Mouse (Mus musculus): Measurements from ENCODE around the gene Plxna2. TPM values are rescaled to one million over a fixed set of nuclear protein-coding genes. Genes with fewer than 3 reads are reported as not detected.

The Plxna2 gene
- total RNA-seq, 2 experiments from 2014 or later = 95.0 to 97.9 TPM

DNA sequence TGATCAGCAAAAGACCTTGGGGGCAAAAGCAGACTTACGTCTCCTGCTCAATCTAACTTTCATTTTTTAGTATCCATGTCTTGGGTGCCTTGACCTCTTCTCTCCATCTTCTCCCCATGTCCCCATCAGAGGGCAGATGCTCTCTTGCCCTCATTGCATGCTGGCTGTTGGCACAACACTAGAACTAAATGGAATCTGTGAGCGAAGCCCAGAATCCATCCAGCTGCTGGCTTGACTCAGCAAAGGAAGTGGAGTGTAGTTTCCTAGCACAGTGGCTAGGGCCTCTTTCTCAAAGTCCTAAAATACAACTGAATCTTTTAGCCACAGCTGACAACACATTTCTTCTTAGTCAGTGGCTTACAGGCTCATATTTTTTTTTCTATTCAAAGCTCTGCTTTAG is 138.4 kb downstream of the Plxna2 start:
- H3K27ac ChIP-seq = no peak overlapping the region
- no peak for DNase-seq (ENCODE audit: extremely low spot score in 1 of 2, low spot score in 2 of 2)
- H3K4me3 ChIP-seq = no peak overlapping the region
- intact Hi-C loops (cut with DNase I) = no loop called here
- no peak for TF ChIP-seq CTCF (IDR thresholded peaks at IDR 0.05)

DNA sequence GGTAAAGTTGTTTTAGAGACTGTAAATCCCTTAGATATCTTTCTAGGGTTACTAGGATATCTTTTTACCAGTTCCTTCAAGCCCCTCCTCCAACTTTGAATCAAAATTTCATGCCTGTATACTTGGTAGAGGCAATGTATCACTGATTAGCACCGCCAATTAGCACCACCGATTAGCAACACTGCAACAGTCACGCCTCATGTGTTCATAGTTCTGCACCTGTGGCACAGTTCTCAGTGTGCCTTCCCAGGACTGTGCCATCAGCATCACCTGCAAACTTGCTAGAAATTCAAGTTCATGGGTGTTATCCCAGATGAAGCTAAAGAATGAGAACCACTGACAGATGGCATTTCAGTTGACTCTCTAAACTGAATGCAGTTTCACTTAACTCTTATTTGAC is 138.8 kb downstream of the Plxna2 start:
- intact Hi-C loops (cut with DNase I) = no loop called here
- Histone ChIP-seq H3K27ac (no peak overlapping the region), H3K4me3 (no peak overlapping the region)
- no peak for TF ChIP-seq CTCF (IDR thresholded peaks at IDR 0.05)
- DNase-seq (ENCODE audit: extremely low spot score in 1 of 2, low spot score in 2 of 2) = no peak

DNA sequence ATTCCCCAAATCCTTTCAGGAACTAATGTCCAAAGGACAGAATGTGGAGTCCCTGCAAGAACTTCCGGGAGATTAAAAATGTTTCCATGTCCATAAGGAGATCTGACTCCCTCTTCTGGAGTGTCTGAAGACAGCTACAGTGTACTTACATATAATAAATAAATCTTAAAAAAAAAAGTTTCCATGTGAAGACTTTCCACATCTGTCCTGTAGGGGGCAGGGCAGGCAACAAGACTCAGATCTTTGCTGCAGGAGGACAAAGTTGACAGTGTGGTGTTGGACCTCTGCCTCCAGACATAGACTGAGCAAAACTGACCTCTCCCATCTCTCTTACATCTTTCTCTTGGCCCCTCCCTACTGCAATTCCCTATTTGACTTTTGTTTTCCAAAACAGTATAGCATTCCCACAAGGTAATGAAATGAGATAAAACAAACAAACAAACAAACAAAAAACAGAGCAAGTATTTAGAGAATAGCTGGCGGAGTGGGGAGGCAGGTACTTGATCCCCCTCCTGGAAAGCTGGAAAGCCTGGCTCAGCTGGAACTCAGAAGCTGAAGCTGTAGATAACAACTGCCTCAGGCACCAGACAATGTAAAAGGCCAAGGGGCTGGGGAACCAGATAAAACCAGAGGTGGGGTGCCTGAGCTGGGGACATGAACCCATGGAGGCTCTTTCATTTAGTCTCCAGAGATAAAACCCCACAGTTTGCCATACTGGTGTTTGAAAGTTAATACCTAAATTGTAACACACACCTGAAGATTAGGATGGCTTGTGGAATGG is 143.6 kb downstream of the Plxna2 start:
- H3K4me3 ChIP-seq = no peak overlapping the region
- no peak overlapping the region for H3K27ac ChIP-seq
- intact Hi-C loops (cut with DNase I) = loop anchor here (5.0 kb wide), 1 partner anchor 56 kb away; no protein-coding TSS in a partner anchor
- peak; percentile 71 for TF ChIP-seq CTCF (IDR thresholded peaks at IDR 0.05)
- no peak for DNase-seq (ENCODE audit: extremely low spot score in 1 of 2, low spot score in 2 of 2)

DNA sequence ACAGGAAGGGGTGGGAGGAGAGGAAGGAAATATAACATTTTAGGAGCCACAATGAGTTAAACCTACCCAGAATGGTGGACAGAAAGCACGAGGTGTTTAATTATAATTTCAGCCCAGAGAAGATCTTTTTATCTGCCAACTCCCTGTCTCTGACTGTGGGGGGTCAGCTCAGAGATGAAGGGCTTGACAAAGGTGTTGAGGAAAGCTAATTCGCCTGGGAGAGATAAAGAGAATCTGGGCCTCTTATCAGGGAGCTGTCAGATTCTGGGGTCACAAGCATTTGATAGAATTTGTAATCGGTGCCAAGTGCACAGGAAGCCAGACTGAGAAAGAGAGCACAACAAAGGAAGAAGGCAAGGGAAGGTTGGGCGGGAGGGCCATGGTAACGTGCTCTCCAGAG is 144.9 kb downstream of the Plxna2 start:
- Histone ChIP-seq H3K27ac (no peak overlapping the region), H3K4me3 (no peak overlapping the region)
- intact Hi-C loops (cut with DNase I) = loop anchor here (5.0 kb wide), 1 partner anchor 54 kb away; no protein-coding TSS in a partner anchor
- TF ChIP-seq CTCF (IDR thresholded peaks at IDR 0.05) = no peak
- no peak for DNase-seq (ENCODE audit: extremely low spot score in 1 of 2, low spot score in 2 of 2)

DNA sequence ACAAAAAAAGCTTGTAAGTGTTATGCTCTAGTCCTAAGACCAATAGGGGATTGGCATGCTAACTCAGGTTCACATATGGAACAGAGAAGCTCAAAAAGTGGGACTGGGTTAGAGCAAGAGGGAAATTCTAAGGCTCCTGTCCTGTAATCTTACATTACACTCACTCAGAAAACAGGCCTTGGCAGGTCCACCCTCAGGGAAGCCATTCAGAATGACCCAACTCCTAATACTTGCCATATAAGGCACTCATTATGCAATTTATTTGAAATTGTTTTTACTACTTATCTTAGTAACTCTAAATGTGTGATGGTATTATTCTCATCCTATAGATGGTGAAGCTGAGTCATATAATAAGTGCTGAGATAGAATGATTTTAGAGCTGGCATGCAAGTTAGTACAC is 146.9 kb downstream of the Plxna2 start:
- intact Hi-C loops (cut with DNase I) = loop anchor here (5.0 kb wide), 1 partner anchor 52 kb away; no protein-coding TSS in a partner anchor
- Histone ChIP-seq H3K27ac (no peak overlapping the region), H3K4me3 (no peak overlapping the region)
- no peak for TF ChIP-seq CTCF (IDR thresholded peaks at IDR 0.05)
- DNase-seq (ENCODE audit: extremely low spot score in 1 of 2, low spot score in 2 of 2) = no peak

DNA sequence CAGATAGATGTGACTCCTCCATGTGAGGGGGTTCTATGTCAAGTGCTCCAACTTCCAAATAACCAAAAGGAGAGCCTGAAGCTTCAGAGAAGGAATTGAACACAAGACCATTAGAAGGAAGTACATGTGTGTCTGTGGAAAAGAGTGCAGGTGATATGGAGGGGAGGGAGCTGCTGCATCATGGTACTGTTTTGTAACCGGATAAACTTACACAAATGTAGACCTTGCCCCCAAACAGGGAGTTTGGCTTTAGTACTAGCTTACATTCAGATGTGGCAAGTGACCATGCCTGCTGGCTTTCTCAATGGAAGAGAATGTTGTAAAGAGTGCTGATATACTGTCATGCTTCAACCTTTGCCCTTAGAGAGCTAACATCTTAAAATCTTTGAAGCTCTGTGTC is 150.8 kb downstream of the Plxna2 start:
- Histone ChIP-seq H3K4me3 (no peak overlapping the region), H3K27ac (no peak overlapping the region)
- no peak for DNase-seq (ENCODE audit: extremely low spot score in 1 of 2, low spot score in 2 of 2)
- no peak for TF ChIP-seq CTCF (IDR thresholded peaks at IDR 0.05)
- intact Hi-C loops (cut with DNase I) = no loop called here

DNA sequence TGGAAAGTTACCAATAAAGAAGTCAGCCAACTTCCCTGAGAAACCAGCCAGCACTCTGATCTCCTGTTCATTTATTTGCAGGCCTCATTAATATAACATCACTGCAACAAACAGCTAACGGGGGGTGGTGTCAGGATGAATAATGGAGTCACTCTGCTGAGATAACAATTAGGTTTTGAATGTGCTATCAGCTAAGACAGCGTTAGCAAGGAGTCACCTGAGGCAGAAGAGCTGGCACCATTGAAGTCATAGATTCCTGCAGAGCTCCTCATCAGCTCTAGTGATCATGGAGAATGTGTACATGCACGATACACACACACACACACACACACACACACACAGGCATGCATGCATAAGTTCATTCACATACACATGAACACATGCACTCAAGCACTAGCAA is 154.0 kb downstream of the Plxna2 start:
- Histone ChIP-seq H3K27ac (no peak overlapping the region), H3K4me3 (no peak overlapping the region)
- DNase-seq (ENCODE audit: extremely low spot score in 1 of 2, low spot score in 2 of 2) = no peak
- no peak for TF ChIP-seq CTCF (IDR thresholded peaks at IDR 0.05)
- intact Hi-C loops (cut with DNase I) = no loop called here

DNA sequence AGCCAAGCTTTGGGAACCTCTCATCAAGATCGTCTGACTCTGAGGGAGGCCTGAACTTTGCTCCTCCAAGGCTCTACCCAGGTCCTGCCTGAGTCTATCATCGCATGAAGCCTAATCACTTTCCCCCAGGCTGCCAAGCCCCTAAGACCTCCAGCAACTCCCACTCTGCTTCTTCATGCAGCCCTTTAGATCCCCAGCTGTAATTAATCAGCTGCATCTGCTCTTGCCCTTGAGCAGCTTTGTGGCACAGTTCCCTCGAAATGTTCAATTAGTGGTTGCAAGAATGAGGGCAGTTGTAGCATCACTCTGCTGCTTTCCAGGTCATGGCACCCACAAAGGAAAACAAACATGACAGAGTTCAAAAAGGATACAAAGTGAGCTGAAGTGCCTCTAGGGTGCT is 155.9 kb downstream of the Plxna2 start:
- no peak overlapping the region for H3K27ac ChIP-seq
- no peak for DNase-seq (ENCODE audit: extremely low spot score in 1 of 2, low spot score in 2 of 2)
- no peak overlapping the region for H3K4me3 ChIP-seq
- intact Hi-C loops (cut with DNase I) = no loop called here
- TF ChIP-seq CTCF (IDR thresholded peaks at IDR 0.05) = no peak

DNA sequence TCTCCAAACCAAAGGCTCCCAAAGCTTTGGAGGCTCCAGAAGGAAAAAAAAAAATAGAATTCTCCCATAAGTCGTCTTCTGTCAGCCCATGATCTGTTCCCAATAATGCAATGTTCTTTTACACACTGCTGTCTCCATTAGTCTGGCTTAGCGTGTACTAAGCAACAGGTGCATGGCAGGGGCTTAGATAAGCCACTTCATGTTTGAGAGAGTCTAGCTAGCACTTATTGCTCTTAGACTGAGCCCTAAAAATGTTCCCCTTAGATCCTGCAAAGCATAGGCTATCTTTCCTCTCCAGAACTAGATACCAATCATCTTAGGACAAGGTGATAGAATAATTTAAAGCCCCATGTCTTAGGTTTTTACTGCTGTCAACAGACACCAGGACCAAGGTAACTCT is 156.3 kb downstream of the Plxna2 start:
- Histone ChIP-seq H3K4me3 (no peak overlapping the region), H3K27ac (no peak overlapping the region)
- DNase-seq (ENCODE audit: extremely low spot score in 1 of 2, low spot score in 2 of 2) = no peak
- intact Hi-C loops (cut with DNase I) = no loop called here
- TF ChIP-seq CTCF (IDR thresholded peaks at IDR 0.05) = no peak

DNA sequence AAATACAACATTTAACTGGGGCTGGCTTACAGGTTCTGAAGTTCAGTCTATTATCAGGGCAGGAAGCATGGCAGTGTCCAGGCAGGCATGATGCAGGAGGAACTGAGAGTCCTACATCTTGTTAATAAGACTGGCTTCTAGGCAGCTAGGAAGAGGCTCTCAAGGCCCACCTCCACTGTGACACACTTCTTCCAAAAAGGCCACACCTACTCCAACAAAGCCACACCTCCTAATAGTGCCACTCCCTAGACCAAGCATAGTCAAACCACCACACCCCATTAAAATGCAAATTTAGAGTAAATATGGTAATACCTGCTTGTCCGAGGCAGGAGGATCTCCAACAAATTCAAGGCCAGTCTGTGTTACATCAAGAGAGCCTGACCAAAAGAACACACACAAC is 156.7 kb downstream of the Plxna2 start:
- TF ChIP-seq CTCF (IDR thresholded peaks at IDR 0.05) = no peak
- Histone ChIP-seq H3K27ac (no peak overlapping the region), H3K4me3 (no peak overlapping the region)
- intact Hi-C loops (cut with DNase I) = no loop called here
- no peak for DNase-seq (ENCODE audit: extremely low spot score in 1 of 2, low spot score in 2 of 2)

DNA sequence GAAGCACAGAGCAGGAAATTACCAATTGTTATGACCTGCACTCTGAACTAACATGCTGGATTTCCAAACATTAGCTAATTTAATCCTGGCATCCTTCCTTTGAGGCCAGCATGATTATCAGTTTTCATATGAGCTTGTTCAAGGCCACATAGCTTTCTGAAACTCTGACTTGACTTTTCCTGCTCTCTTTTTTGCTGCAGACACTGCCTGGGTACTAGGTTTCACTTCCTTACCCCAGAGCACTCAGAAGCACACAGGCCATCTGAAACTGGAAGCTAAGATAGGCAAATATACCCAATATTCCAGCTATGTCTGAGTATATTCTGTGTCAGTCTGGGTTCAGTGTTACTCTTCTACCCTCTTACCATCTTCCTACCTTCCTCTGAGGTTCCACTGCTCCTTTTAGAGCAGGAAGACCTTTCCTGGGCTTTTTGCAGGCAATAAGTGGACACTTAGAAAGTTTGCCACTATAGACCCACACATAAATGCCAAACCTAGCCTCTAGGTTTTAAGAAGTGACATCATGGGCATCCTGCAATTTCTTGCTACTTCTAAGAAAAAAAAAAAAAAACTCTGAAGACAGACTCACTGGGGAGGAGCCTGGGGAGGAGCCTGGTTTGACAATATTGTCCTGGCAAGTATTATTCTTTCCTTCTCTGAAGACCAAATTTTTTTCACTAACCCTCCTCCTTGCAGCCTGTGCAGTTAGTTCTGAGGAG is 157.8 kb downstream of the Plxna2 start:
- H3K27ac ChIP-seq = no peak overlapping the region
- no peak for DNase-seq (ENCODE audit: extremely low spot score in 1 of 2, low spot score in 2 of 2)
- no peak for TF ChIP-seq CTCF (IDR thresholded peaks at IDR 0.05)
- intact Hi-C loops (cut with DNase I) = no loop called here
- H3K4me3 ChIP-seq = no peak overlapping the region

DNA sequence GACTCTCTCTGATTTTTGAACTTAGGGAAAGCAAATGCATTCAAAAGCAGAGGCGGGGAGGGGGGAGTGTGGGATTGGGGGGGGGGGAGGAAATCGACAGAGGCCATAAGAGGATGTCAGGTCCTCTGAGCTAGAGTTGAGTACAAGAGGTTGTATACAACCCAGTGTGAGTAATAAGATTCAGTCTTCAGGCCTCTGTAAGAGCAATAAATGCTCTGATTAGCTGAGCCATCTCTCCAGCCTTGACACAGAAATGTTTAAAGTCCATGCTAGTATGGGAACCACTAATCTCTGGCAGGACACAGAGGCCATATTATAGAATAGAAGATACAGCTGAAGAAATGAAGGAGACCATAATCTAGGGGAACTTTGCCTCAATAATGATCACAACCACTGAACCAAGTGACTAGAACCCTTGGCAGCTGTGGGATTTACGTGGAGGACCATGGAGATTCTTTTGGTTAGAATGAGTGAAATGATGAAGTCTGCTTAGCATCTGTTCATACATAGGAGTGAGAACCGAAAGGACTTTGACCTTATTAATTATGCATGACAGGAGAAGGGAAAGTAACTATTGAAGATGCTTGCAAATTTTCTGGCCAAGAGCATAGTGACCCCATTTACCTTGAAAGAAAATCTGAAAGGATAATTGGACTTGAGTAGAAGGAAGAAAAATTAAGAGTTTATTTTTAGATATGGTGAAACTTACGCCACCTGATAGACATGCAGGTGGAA is 158.7 kb downstream of the Plxna2 start:
- Histone ChIP-seq H3K27ac (no peak overlapping the region; the same call in 1 of the 2 replicates), H3K4me3 (no peak overlapping the region)
- TF ChIP-seq CTCF (IDR thresholded peaks at IDR 0.05) = no peak
- intact Hi-C loops (cut with DNase I) = no loop called here
- DNase-seq (ENCODE audit: extremely low spot score in 1 of 2, low spot score in 2 of 2) = no peak
